Comparison of ENCODE assay signal across 9 mouse cellular contexts in the genomic region with DNA sequence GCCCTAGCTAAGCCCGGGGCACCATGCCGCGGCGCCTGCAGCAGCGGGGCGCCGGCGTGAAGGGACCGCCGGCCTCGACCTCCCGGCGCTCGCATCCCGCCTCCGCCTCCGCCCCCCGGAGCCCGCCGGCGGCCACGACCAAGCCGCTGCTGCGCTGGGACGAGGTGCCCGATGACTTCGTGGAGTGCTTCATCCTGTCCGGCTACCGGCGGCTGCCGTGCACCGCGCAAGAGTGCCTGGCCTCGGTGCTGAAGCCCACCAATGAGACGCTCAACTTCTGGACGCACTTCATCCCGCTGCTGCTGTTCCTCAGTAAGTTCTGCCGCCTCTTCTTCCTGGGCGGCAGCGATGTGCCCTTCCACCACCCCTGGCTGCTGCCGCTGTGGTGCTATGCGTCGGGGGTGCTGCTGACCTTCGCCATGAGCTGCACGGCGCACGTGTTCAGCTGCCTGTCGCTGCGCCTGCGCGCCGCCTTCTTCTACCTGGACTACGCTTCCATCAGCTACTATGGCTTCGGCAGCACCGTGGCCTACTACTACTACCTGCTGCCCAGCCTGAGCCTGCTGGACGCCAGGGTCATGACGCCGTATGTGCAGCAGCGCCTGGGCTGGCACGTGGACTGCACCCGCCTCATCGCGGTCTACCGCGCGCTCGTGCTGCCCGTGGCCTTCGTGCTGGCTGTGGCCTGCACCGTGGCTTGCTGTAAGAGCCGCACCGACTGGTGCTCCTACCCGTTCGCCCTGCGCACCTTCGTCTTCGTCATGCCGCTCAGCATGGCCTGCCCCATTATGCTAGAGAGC. TPM values are rescaled to one million over a fixed set of nuclear protein-coding genes. Genes with fewer than 3 reads are reported as not detected.
DNase-seq lines count a peak whose midpoint lies in the region; ATAC-seq lines count a peak whose summit lies in the region.
"Had no signal": no experiment of that assay in that cellular context is flagged by ENCODE, and none has a peak within 500 bp of the region (broad histone marks: within the 10 kb centered on the region; RNA-seq: fewer than 3 reads in every experiment).

No protein-coding gene starts in this region.

- H3K9ac ChIP-seq in heart, embryonic 11.5 days (ENCODE audit: low read depth, low read length), result no peak overlapping the region; the same call in 1 of the 2 replicates
- H3K9ac ChIP-seq in kidney, embryonic 14.5 days (ENCODE audit: low read depth, low read length), result peak overlapping the region; percentile 51
- H3K9ac ChIP-seq in limb, embryonic 13.5 days, result peak overlapping the region; percentile 66

- peak overlapping the region; percentile 96 for H3K4me2 ChIP-seq in heart, embryonic 11.5 days
- H3K4me2 ChIP-seq in kidney, embryonic 14.5 days (replicated peaks; ENCODE audit: low read depth, low read length), result peak overlapping the region; percentile 99
- H3K4me2 ChIP-seq in limb, embryonic 13.5 days (replicated peaks), result peak overlapping the region; percentile 97

- H3K9me3 ChIP-seq in megakaryocyte, embryonic 14.5 days, result peaks cover 10% of the 10 kb centered on the region
- H3K9me3 ChIP-seq in heart, embryonic 11.5 days (replicated peaks; ENCODE audit: control insufficient read depth, low read length), result no peaks in the 10 kb centered on the region; the same call in 1 of the 2 replicates
- no peaks in the 10 kb centered on the region for H3K9me3 ChIP-seq in kidney, embryonic 14.5 days (ENCODE audit: control insufficient read depth, low read length)
- H3K9me3 ChIP-seq in limb, embryonic 13.5 days, result no peaks in the 10 kb centered on the region

- H3K4me1 ChIP-seq in megakaryocyte, embryonic 14.5 days, result peaks cover 20% of the 10 kb centered on the region
- peaks cover 5% of the 10 kb centered on the region; the same call in 1 of the 2 replicates for H3K4me1 ChIP-seq in heart, embryonic 11.5 days (ENCODE audit: control insufficient read depth, insufficient read depth, low read length)
- H3K4me1 ChIP-seq in kidney, embryonic 14.5 days (ENCODE audit: control insufficient read depth, insufficient read depth, low read length), result peaks cover 5% of the 10 kb centered on the region; the same call in 1 of the 2 replicates
- H3K4me1 ChIP-seq in limb, embryonic 13.5 days, result peaks cover 13% of the 10 kb centered on the region

- peaks cover 94% of the 10 kb centered on the region for H3K27me3 ChIP-seq in megakaryocyte, embryonic 14.5 days (replicated peaks)
- H3K27me3 ChIP-seq in heart, embryonic 11.5 days (ENCODE audit: control insufficient read depth, insufficient read depth, low read length), result peaks cover 59% of the 10 kb centered on the region
- H3K27me3 ChIP-seq in kidney, embryonic 14.5 days (ENCODE audit: control insufficient read depth, insufficient read depth, low read length), result peaks cover 65% of the 10 kb centered on the region
- H3K27me3 ChIP-seq in limb, embryonic 13.5 days, result peaks cover 96% of the 10 kb centered on the region

- WGBS in heart, embryonic 11.5 days (ENCODE audit: insufficient replicate concordance), result 13% methylated on average over 74 of the region's 78 CpGs
- 13% methylated on average over 77 of the region's 78 CpGs for WGBS in kidney, embryonic 14.5 days
- WGBS in limb, embryonic 13.5 days, result 13% methylated on average over 72 of the region's 78 CpGs

- peak; percentile 51 for DNase-seq in embryo, embryonic 11 days
- peak; percentile 56 for DNase-seq in retina, embryonic 14.5 days (ENCODE audit: low spot score)
- DNase-seq in B cell, adult 2 months, result no peak

- H3K27ac ChIP-seq in heart, embryonic 11.5 days (ENCODE audit: low read depth, low read length), result no peak overlapping the region
- no peak overlapping the region for H3K27ac ChIP-seq in kidney, embryonic 14.5 days (ENCODE audit: low read depth, low read length)
- H3K27ac ChIP-seq in limb, embryonic 13.5 days, result no peak overlapping the region

- H3K4me3 ChIP-seq in megakaryocyte, embryonic 14.5 days (replicated peaks), result peak overlapping the region; percentile 89
- H3K4me3 ChIP-seq in heart, embryonic 11.5 days (ENCODE audit: low read depth, low read length), result peak overlapping the region; percentile 67
- H3K4me3 ChIP-seq in kidney, embryonic 14.5 days (ENCODE audit: low read length), result peak overlapping the region; percentile 53
- peak overlapping the region; percentile 67 for H3K4me3 ChIP-seq in limb, embryonic 13.5 days
- H3K4me3 ChIP-seq: myocyte had no signal

- no peak; the same call in 1 of the 2 replicates for ATAC-seq in megakaryocyte, adult 5-6 weeks (ENCODE audit: poor library complexity, severe bottlenecking)
- ATAC-seq in heart, embryonic 11.5 days (replicated peaks; ENCODE audit: insufficient number of reproducible peaks, low FRiP score, low TSS enrichment), result no peak; the same call in 1 of the 2 replicates
- ATAC-seq in kidney, embryonic 14.5 days (ENCODE audit: low FRiP score, low TSS enrichment), result peak; percentile 82
- ATAC-seq in limb, embryonic 13.5 days (ENCODE audit: low FRiP score, low read depth), result peak; percentile 60

- no peaks in the 10 kb centered on the region for H3K36me3 ChIP-seq in megakaryocyte, embryonic 14.5 days (replicated peaks; ENCODE audit: low read length)
- H3K36me3 ChIP-seq in heart, embryonic 11.5 days (ENCODE audit: control insufficient read depth, insufficient read depth, low read length), result no peaks in the 10 kb centered on the region
- no peaks in the 10 kb centered on the region for H3K36me3 ChIP-seq in kidney, embryonic 14.5 days (ENCODE audit: control insufficient read depth, insufficient read depth, low read length)
- H3K36me3 ChIP-seq in limb, embryonic 13.5 days, result no peaks in the 10 kb centered on the region

RNA-seq across cellular contexts. Expression of gene Paqr9, which starts 0.7 kb away (rescaled TPM):
- polyA plus RNA-seq in megakaryocyte, embryonic 14.5 days (2012; ENCODE audit: insufficient read depth, low replicate concordance), result not detected in 2 replicates
- total RNA-seq in megakaryocyte, adult 5-6 weeks (2015), result 0.38 and 0.84 TPM in 2 replicates
- 0.37 and 1.7 TPM in 2 replicates for total RNA-seq in megakaryocyte, adult 5-6 weeks (2017)
- 0.70 and 0.86 TPM in 2 replicates for polyA plus RNA-seq in heart, embryonic 11.5 days (2014; fragmentation: Nextera tagmentation; extraction: Ambion mirVana)
- polyA plus RNA-seq in kidney, embryonic 14.5 days (2014; fragmentation: Nextera tagmentation; extraction: Ambion mirVana), result 0.46 and 0.54 TPM in 2 replicates
- 0.10 and 0.24 TPM in 2 replicates for polyA plus RNA-seq in limb, embryonic 13.5 days (2015; fragmentation: Nextera tagmentation; extraction: Ambion mirVana)

RNA-seq across cellular contexts. Expression of gene U2surp, which starts 48.3 kb away (rescaled TPM):
- 3.1 TPM in 1 of 2 replicates, not detected in the other for polyA plus RNA-seq in megakaryocyte, embryonic 14.5 days (2012; ENCODE audit: insufficient read depth, low replicate concordance)
- total RNA-seq in megakaryocyte, adult 5-6 weeks (2015), result 59.0 and 60.7 TPM in 2 replicates
- total RNA-seq in megakaryocyte, adult 5-6 weeks (2017), result 119 and 130 TPM in 2 replicates
- polyA plus RNA-seq in heart, embryonic 11.5 days (2014; fragmentation: Nextera tagmentation; extraction: Ambion mirVana), result 89.0 and 102 TPM in 2 replicates
- 163 and 164 TPM in 2 replicates for polyA plus RNA-seq in kidney, embryonic 14.5 days (2014; fragmentation: Nextera tagmentation; extraction: Ambion mirVana)
- polyA plus RNA-seq in limb, embryonic 13.5 days (2015; fragmentation: Nextera tagmentation; extraction: Ambion mirVana), result 158 and 161 TPM in 2 replicates

Comparison
In these comparisons a context has a peak if more than half of its experiments do, and no peak if none do; other contexts are left out.
1. ATAC-seq: peak in kidney, embryonic 14.5 days (single experiment) and limb, embryonic 13.5 days (single experiment); none in megakaryocyte, adult 5-6 weeks (single experiment) and heart, embryonic 11.5 days (single experiment).
2. DNase-seq: peak in embryo, embryonic 11 days (single experiment) and retina, embryonic 14.5 days (single experiment); none in B cell, adult 2 months (0 of 2).
3. RNA of gene U2surp, which starts 48.3 kb away (polyA plus RNA-seq): 163 to 164 TPM in kidney, embryonic 14.5 days, 158 to 161 TPM in limb, embryonic 13.5 days and 89.0 to 102 TPM in heart, embryonic 11.5 days; 3.1 TPM in megakaryocyte, embryonic 14.5 days; every median in the first group is over 10 times any median in the second.
4. Peak in every context shown above with its lines, with median percentiles within 50 percentile points of each other: H3K4me3 ChIP-seq and H3K4me2 ChIP-seq.